Mouse (Mus musculus) heart, embryonic 15.5 days (tissue): Measurements from ENCODE around the gene Stx4a. TPM values are rescaled to one million over a fixed set of nuclear protein-coding genes. Genes with fewer than 3 reads are reported as not detected.
A peak's percentile ranks its signal among the peaks of the same experiment; 100 is the strongest.
"Not testable (repeated sequence)": the region's sequence is repeated elsewhere in the genome, so short reads cannot be mapped to it uniquely, and the experiment has no call there.

Experiments
- ATAC-seq: fragments of 200-750 bp; cut with Nextera tagmentation; replicated peaks from 2 replicates; pipeline ENCODE4 v1.8.0; 2017; ENCODE audit warnings: low read depth, moderate TSS enrichment; ENCODE audit not compliant: insufficient number of reproducible peaks, insufficient read depth, low FRiP score
- H3K27ac ChIP-seq: fragments of 300-500 bp; sonication (generic); 2 replicates; pipeline ENCODE4 v1.5.1; 2015; ENCODE audit warnings: mild to moderate bottlenecking, inconsistent platforms
- H3K27me3 ChIP-seq: fragments of 300-500 bp; sonication (generic); 2 replicates; pipeline ENCODE4 v1.6.1; 2015; ENCODE audit warnings: inconsistent platforms
- H3K36me3 ChIP-seq: fragments of 300-500 bp; sonication (generic); 2 replicates; pipeline ENCODE4 v1.6.1; 2015; ENCODE audit warnings: mild to moderate bottlenecking, inconsistent platforms
- H3K4me1 ChIP-seq: fragments of 300-500 bp; sonication (generic); replicated peaks from 2 replicates; pipeline ENCODE4 v1.6.1; 2015; ENCODE audit warnings: inconsistent platforms
- H3K4me2 ChIP-seq: fragments of 300-500 bp; sonication (generic); 2 replicates; pipeline ENCODE4 v1.6.1; 2015; ENCODE audit warnings: inconsistent platforms, mild to moderate bottlenecking, moderate library complexity
- H3K4me3 ChIP-seq: fragments of 300-500 bp; sonication (generic); 2 replicates; pipeline ENCODE4 v1.5.1; 2015; ENCODE audit warnings: mild to moderate bottlenecking, inconsistent platforms
- H3K9ac ChIP-seq: fragments of 300-500 bp; sonication (generic); 2 replicates; pipeline ENCODE4 v1.6.1; 2015; ENCODE audit warnings: mild to moderate bottlenecking, inconsistent platforms
- H3K9me3 ChIP-seq: fragments of 300-500 bp; sonication (generic); replicated peaks from 2 replicates; pipeline ENCODE4 v1.6.1; 2016; ENCODE audit warnings: inconsistent platforms
- WGBS: fragments of 180-500 bp; shearing (Covaris S2); methylation state at CpG from one replicate; pipeline ENCODE4 v1.1.7; 2015; ENCODE audit warnings: mixed read lengths; 5-methylcytosine and 5-hydroxymethylcytosine counted together
- polyA plus RNA-seq: library from polyadenylated mRNA; unstranded; fragments of >200 nt; fragmentation: Nextera tagmentation; extraction: Ambion mirVana; gene quantifications from 2 replicates; pipeline ENCODE4 v1.2.1, GENCODE M21; 2015

Stx4a gene
- polyA plus RNA-seq, 1 experiment from 2014 or later, result 50.5 TPM

DNA sequence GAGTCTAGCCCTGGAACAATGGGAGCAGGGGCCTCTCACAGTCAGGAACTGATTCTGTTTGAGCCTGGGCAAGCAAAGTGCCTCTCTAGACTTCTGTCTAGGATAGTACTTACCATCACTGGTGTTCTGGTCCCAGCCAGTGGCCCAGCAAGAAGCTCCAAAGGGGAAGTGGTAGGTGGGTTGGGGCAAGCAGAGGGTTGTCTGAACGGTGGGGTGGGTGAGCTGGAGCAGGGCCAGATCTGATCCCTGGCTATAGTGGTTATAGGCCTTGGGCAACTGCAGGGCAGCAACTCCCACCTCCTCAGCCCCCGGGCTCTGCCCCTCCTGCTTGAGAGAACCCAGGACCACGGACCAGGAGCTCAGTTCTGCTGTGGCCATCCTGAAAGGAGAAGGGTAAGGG, 64.7 kb downstream of the Stx4a start:
- WGBS, result 54% methylated on average over 3 of the region's 3 CpGs

DNA sequence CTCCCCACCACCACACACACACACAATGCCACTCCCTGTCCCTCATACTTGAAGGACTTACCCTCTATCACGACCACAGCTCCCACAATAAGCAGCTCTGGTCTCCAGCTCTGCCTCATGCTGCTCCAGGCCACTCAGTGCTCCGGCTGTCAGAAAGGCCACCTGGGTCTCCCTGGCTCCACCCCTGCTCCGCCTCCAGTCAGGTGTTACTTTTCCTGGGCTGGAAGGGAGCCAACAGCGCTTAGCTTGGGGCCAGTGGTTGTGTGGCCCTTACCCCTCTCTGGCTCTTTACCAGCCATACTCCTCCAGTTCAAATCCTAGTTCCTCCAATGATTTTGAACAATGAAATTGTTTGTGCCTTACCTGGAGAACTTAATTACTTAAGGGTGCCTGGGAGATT, 66.7 kb downstream of the Stx4a start, which contains the start of gene Prss53:
TSS of gene Prss53 (minus strand) at position 173 of the 400 bp plus-strand sequence.
- H3K27ac ChIP-seq, result no peak within 1 kb of the TSS

More for the DNA sequence above, 64.7 kb downstream of the Stx4a start:
- no peak overlapping the region for H3K4me2 ChIP-seq
- H3K9ac ChIP-seq, result no peak overlapping the region
- peaks cover 19% of the 10 kb centered on the region for H3K4me1 ChIP-seq
- H3K36me3 ChIP-seq, result peaks cover 54% of the 10 kb centered on the region
- H3K27ac ChIP-seq, result no peak overlapping the region
- H3K4me3 ChIP-seq, result no peak overlapping the region
- H3K9me3 ChIP-seq, result no peaks in the 10 kb centered on the region
- ATAC-seq, result no peak
- no peaks in the 10 kb centered on the region for H3K27me3 ChIP-seq

DNA sequence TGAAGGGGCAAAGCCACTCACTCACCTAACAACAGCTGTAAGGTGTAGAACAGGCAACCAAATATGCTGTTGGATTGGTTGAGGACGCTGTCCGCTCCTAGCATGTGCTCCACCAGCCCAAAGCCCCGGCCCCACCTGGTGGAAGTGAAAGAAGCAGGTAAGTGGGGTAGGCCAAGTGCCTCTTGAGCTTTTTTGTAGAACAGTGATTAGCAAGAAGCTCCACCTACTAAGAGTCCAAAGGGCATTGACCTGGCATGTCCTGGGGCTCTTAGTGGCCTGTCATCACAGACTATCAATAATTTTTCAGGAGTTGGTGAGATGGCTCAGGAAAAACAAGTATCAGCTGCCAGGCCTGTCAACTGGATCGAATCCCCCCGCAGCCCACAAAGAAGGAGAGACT, 70.4 kb downstream of the Stx4a start:
- no peaks in the 10 kb centered on the region for H3K9me3 ChIP-seq
- H3K36me3 ChIP-seq, result peaks cover 16% of the 10 kb centered on the region; the same call in 1 of the 2 replicates
- H3K9ac ChIP-seq, result peak overlapping the region; percentile 68
- no peaks in the 10 kb centered on the region for H3K27me3 ChIP-seq
- peaks cover 14% of the 10 kb centered on the region for H3K4me1 ChIP-seq
- H3K27ac ChIP-seq, result no peak overlapping the region; the same call in 1 of the 2 replicates
- peak overlapping the region; percentile 70 for H3K4me3 ChIP-seq
- WGBS, result 67% methylated on average over 5 of the region's 5 CpGs
- no peak for ATAC-seq
- peak overlapping the region; percentile 88 for H3K4me2 ChIP-seq

More for the DNA sequence above, 66.7 kb downstream of the Stx4a start, which contains the start of gene Prss53:
- no peaks in the 10 kb centered on the region for H3K9me3 ChIP-seq
- H3K4me1 ChIP-seq, result peaks cover 21% of the 10 kb centered on the region
- H3K36me3 ChIP-seq, result peaks cover 40% of the 10 kb centered on the region
- 34% methylated on average over 4 of the region's 4 CpGs for WGBS
- no peak for ATAC-seq
- no peak within 1 kb of the TSS for H3K4me2 ChIP-seq
- H3K9ac ChIP-seq, result no peak within 1 kb of the TSS
- H3K27me3 ChIP-seq, result no peaks in the 10 kb centered on the region
- no peak within 1 kb of the TSS for H3K4me3 ChIP-seq

GRCm38 (mm10) chr7:127895442-127895841, 71.3 kb downstream of the Stx4a start, which contains the start of the genes Gm21974 and Vkorc1:
TSS of gene Gm21974 (minus strand) at chr7:127895454.
TSS of gene Vkorc1 (minus strand) at chr7:127895617.
- H3K27me3 ChIP-seq, result no peaks in the 10 kb centered on the region
- H3K9ac ChIP-seq, result peak within 1 kb of the TSS; percentile 68
- ATAC-seq, result peak; percentile 98
- H3K4me2 ChIP-seq, result peak within 1 kb of the TSS; percentile 88
- peak within 1 kb of the TSS; percentile 70 for H3K4me3 ChIP-seq
- H3K36me3 ChIP-seq, result peaks cover 11% of the 10 kb centered on the region; the same call in 1 of the 2 replicates
- H3K27ac ChIP-seq, result peak within 1 kb of the TSS; percentile 84
- WGBS, result under 1% methylated on average over 26 of the region's 26 CpGs
- no peaks in the 10 kb centered on the region for H3K9me3 ChIP-seq
- peaks cover 17% of the 10 kb centered on the region for H3K4me1 ChIP-seq

GRCm38 (mm10) chr7:127895891-127896290, 71.8 kb downstream of the Stx4a start:
- not testable (repeated sequence) for H3K27me3 ChIP-seq, H3K9me3 ChIP-seq, ATAC-seq, H3K9ac ChIP-seq
- H3K36me3 ChIP-seq, result peaks cover 11% of the 10 kb centered on the region; the same call in 1 of the 2 replicates
- H3K4me1 ChIP-seq, result peaks cover 17% of the 10 kb centered on the region
- H3K4me2 ChIP-seq, result peak overlapping the region; percentile 88
- H3K27ac ChIP-seq, result peak overlapping the region; percentile 57
- WGBS, result 67% methylated on average over 7 of the region's 7 CpGs
- peak overlapping the region; percentile 70 for H3K4me3 ChIP-seq

DNA sequence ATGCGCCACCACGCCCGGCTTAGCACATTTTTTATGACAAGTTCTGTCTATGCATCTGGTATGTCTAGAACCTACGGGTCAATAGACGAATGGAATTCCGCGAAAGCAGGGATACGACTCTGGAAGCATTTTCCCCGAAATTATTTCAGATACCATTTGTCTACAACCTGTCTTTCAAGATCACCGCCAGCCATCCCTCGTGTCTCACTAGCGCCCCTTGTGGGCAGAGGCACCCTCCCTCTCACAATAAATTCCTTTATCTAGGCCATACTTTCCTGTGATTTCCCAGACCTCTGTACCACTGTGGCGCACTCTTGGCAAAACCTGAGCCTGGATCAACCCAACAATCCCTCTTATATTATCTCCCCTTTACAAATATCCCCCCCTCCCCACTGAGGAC, 72.3 kb downstream of the Stx4a start:
- Histone ChIP-seq H3K4me1 (peaks cover 17% of the 10 kb centered on the region), H3K27ac (no peak overlapping the region), H3K36me3 (peaks cover 11% of the 10 kb centered on the region; the same call in 1 of the 2 replicates), H3K9me3 (no peaks in the 10 kb centered on the region), H3K9ac (no peak overlapping the region), H3K4me2 (no peak overlapping the region), H3K4me3 (no peak overlapping the region), H3K27me3 (no peaks in the 10 kb centered on the region)
- WGBS, result 61% methylated on average over 13 of the region's 13 CpGs
- ATAC-seq, result no peak

DNA sequence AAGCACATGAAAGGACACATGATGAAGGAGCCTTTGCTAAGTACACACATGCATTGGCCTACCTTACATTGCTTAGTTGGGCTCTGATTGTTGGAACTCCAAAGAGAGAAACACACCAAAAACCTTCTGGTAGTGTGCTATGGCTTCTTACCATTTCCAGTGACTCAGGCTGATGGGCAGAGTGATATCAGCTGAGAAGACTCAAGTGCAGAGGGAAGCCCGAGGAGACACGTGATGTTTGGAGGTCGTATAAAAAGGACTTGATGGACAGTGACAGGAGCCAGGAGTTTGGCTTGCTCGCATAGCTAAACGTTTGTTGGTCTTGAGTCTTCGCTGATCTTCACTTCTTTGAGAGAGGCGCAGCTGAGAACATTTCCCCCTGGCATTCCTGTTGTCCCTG, 73.4 kb downstream of the Stx4a start:
- Histone ChIP-seq H3K9ac (no peak overlapping the region), H3K27ac (no peak overlapping the region), H3K4me1 (peaks cover 17% of the 10 kb centered on the region), H3K4me2 (no peak overlapping the region), H3K27me3 (no peaks in the 10 kb centered on the region), H3K4me3 (no peak overlapping the region), H3K9me3 (no peaks in the 10 kb centered on the region), H3K36me3 (peaks cover 11% of the 10 kb centered on the region; the same call in 1 of the 2 replicates)
- no peak for ATAC-seq
- 82% methylated on average over 7 of the region's 7 CpGs for WGBS

- H3K9me3 ChIP-seq, result no peaks in the 10 kb centered on the region
- no peak overlapping the region for H3K4me2 ChIP-seq
- ATAC-seq, result no peak
- no peaks in the 10 kb centered on the region for H3K27me3 ChIP-seq
- H3K36me3 ChIP-seq, result peaks cover 5% of the 10 kb centered on the region; the same call in 1 of the 2 replicates
- peaks cover 17% of the 10 kb centered on the region for H3K4me1 ChIP-seq
- H3K9ac ChIP-seq, result no peak overlapping the region
- H3K27ac ChIP-seq, result no peak overlapping the region
- H3K4me3 ChIP-seq, result no peak overlapping the region
- 38% methylated on average over 10 of the region's 10 CpGs for WGBS
Observed at GRCm38 (mm10) chr7:127898179-127898956, 74.3 kb downstream of the Stx4a start.

Other genes starting within 250 kb of the Stx4a start
- 10.6 and 12.6 TPM in 2 replicates for gene Ccdc189, start 235.7 kb upstream of the Stx4a start, polyA plus RNA-seq
- gene Rnf40, start 235.5 kb upstream of the Stx4a start, polyA plus RNA-seq, result 27.9 and 32.3 TPM in 2 replicates
- gene Zfp629, start 208.5 kb upstream of the Stx4a start, polyA plus RNA-seq, result 7.8 and 10.5 TPM in 2 replicates
- gene Bcl7c, start 115.4 kb upstream of the Stx4a start, polyA plus RNA-seq, result 37.2 and 45.7 TPM in 2 replicates
- gene Ctf1, start 111.6 kb upstream of the Stx4a start, polyA plus RNA-seq, result 4.7 and 8.4 TPM in 2 replicates
- gene Ctf2, start 92.1 kb upstream of the Stx4a start, polyA plus RNA-seq, result 0.20 TPM in 1 of 2 replicates, not detected in the other
- 1.4 and 2.2 TPM in 2 replicates for gene Fbxl19, start 79.8 kb upstream of the Stx4a start, polyA plus RNA-seq
- 15.6 and 21.7 TPM in 2 replicates for gene Orai3, start 54.5 kb upstream of the Stx4a start, polyA plus RNA-seq
- 13.0 and 16.7 TPM in 2 replicates for gene Setd1a, start 47.6 kb upstream of the Stx4a start, polyA plus RNA-seq
- gene Gm49388, start 38.7 kb upstream of the Stx4a start, polyA plus RNA-seq, result not detected in 2 replicates
- 22.0 and 24.0 TPM in 2 replicates for gene Hsd3b7, start 23.7 kb upstream of the Stx4a start, polyA plus RNA-seq
- gene Stx1b, start 255 bp downstream of the Stx4a start, polyA plus RNA-seq, result 1.4 and 2.1 TPM in 2 replicates
- gene Zfp646, start 51.9 kb downstream of the Stx4a start, polyA plus RNA-seq, result 5.3 and 7.0 TPM in 2 replicates
- gene Zfp668, start 52.5 kb downstream of the Stx4a start, polyA plus RNA-seq, result 7.9 and 11.1 TPM in 2 replicates
- 1.2 and 1.7 TPM in 2 replicates for gene Prss53, start 66.7 kb downstream of the Stx4a start, polyA plus RNA-seq
- not detected in 2 replicates for gene Gm21974, start 71.2 kb downstream of the Stx4a start, polyA plus RNA-seq
- 95.9 and 126 TPM in 2 replicates for gene Vkorc1, start 71.3 kb downstream of the Stx4a start, polyA plus RNA-seq
- gene Bckdk, start 79.8 kb downstream of the Stx4a start, polyA plus RNA-seq, result 122 and 145 TPM in 2 replicates
- 23.5 and 27.6 TPM in 2 replicates for gene Kat8, start 88.2 kb downstream of the Stx4a start, polyA plus RNA-seq
- gene Prss8, start 105.8 kb downstream of the Stx4a start, polyA plus RNA-seq, result 1.9 and 6.0 TPM in 2 replicates
- gene Prss36, start 122.4 kb downstream of the Stx4a start, polyA plus RNA-seq, result 7.9 and 10.0 TPM in 2 replicates
- gene Fus, start 143.2 kb downstream of the Stx4a start, polyA plus RNA-seq, result 254 and 307 TPM in 2 replicates
- gene Pycard, start 169.6 kb downstream of the Stx4a start, polyA plus RNA-seq, result 42.8 and 56.1 TPM in 2 replicates
- gene Trim72, start 179.7 kb downstream of the Stx4a start, polyA plus RNA-seq, result 0.77 and 1.1 TPM in 2 replicates
- 0.69 and 1.6 TPM in 2 replicates for gene Itgam, start 238.3 kb downstream of the Stx4a start, polyA plus RNA-seq
- gene Gm49368, start 238.4 kb downstream of the Stx4a start, polyA plus RNA-seq, result not detected in 2 replicates